8 mouse cellular contexts compared by ENCODE assay signal in genomic region chr14:25701986-25702385, GRCm38 (mm10). TPM values are rescaled to one million over a fixed set of nuclear protein-coding genes. Genes with fewer than 3 reads are reported as not detected.
DNase-seq lines count a peak whose midpoint lies in the region; ATAC-seq lines count a peak whose summit lies in the region.

No protein-coding gene starts in this region.

- no peak overlapping the region for H3K9ac ChIP-seq in forebrain, embryonic 12.5 days
- no peak overlapping the region for H3K9ac ChIP-seq in lung, embryonic 16.5 days (ENCODE audit: low read length)
- no peak overlapping the region for H3K9ac ChIP-seq in midbrain, embryonic 14.5 days (replicated peaks; ENCODE audit: low read length)

- no peak overlapping the region for H3K27ac ChIP-seq in forebrain, embryonic 12.5 days
- H3K27ac ChIP-seq in forebrain, embryonic 10.5 days: no peak overlapping the region
- H3K27ac ChIP-seq in lung, embryonic 16.5 days (ENCODE audit: low read length): no peak overlapping the region
- H3K27ac ChIP-seq in midbrain, embryonic 14.5 days (replicated peaks; ENCODE audit: low read depth, low read length): no peak overlapping the region

- ATAC-seq in forebrain, embryonic 12.5 days (ENCODE audit: low FRiP score): 0 out of 2 replicates have a peak, but pooled peaks have one; percentile 11
- ATAC-seq in lung, embryonic 16.5 days (ENCODE audit: low read depth): peak; percentile 41; the same call in 1 of the 2 replicates
- ATAC-seq in midbrain, embryonic 14.5 days (ENCODE audit: low FRiP score, low TSS enrichment): no peak

- peaks cover 40% of the 10 kb centered on the region for H3K36me3 ChIP-seq in forebrain, embryonic 12.5 days (replicated peaks)
- peaks cover 40% of the 10 kb centered on the region for H3K36me3 ChIP-seq in forebrain, embryonic 10.5 days (replicated peaks)
- H3K36me3 ChIP-seq in lung, embryonic 16.5 days (ENCODE audit: control insufficient read depth, insufficient read depth, low read length): no peaks in the 10 kb centered on the region; the same call in 1 of the 2 replicates
- H3K36me3 ChIP-seq in midbrain, embryonic 14.5 days (ENCODE audit: control insufficient read depth, insufficient read depth, low read length): peaks cover 36% of the 10 kb centered on the region

- H3K4me1 ChIP-seq in forebrain, embryonic 12.5 days: no peaks in the 10 kb centered on the region
- H3K4me1 ChIP-seq in forebrain, embryonic 10.5 days: peaks cover 6% of the 10 kb centered on the region; the same call in 1 of the 2 replicates
- no peaks in the 10 kb centered on the region for H3K4me1 ChIP-seq in lung, embryonic 16.5 days (replicated peaks; ENCODE audit: control insufficient read depth, insufficient read depth, low read length)
- no peaks in the 10 kb centered on the region for H3K4me1 ChIP-seq in midbrain, embryonic 14.5 days (ENCODE audit: control insufficient read depth, insufficient read depth, low read length)

- H3K27me3 ChIP-seq in forebrain, embryonic 12.5 days: no peaks in the 10 kb centered on the region
- no peaks in the 10 kb centered on the region for H3K27me3 ChIP-seq in forebrain, embryonic 10.5 days (ENCODE audit: poor library complexity, severe bottlenecking)
- no peaks in the 10 kb centered on the region for H3K27me3 ChIP-seq in lung, embryonic 16.5 days (ENCODE audit: control insufficient read depth, insufficient read depth, low read depth, low read length)
- H3K27me3 ChIP-seq in midbrain, embryonic 14.5 days (ENCODE audit: control insufficient read depth, insufficient read depth, low read length): no peaks in the 10 kb centered on the region

- DNase-seq in forebrain, embryonic 10.5 days (ENCODE audit: extremely low spot score, low spot score): no peak
- DNase-seq in lung, postnatal 25 days (ENCODE audit: low spot score): no peak
- DNase-seq in embryo, embryonic 9.5 days (ENCODE audit: extremely low spot score): peak; percentile 51
- DNase-seq in midbrain, embryonic 14.5 days: peak; percentile 81
- DNase-seq in testis, postnatal 14 days (ENCODE audit: low spot score): no peak
- no peak for DNase-seq in adrenal gland, postnatal 10 days

- H3K4me2 ChIP-seq in forebrain, embryonic 12.5 days: no peak overlapping the region
- H3K4me2 ChIP-seq in lung, embryonic 16.5 days (ENCODE audit: low read depth, low read length): no peak overlapping the region
- H3K4me2 ChIP-seq in midbrain, embryonic 14.5 days (ENCODE audit: low read length): no peak overlapping the region

- no peak overlapping the region for H3K4me3 ChIP-seq in forebrain, embryonic 12.5 days (replicated peaks)
- no peak overlapping the region for H3K4me3 ChIP-seq in forebrain, embryonic 10.5 days
- H3K4me3 ChIP-seq in lung, embryonic 16.5 days (ENCODE audit: low read length): no peak overlapping the region
- H3K4me3 ChIP-seq in midbrain, embryonic 14.5 days (replicated peaks; ENCODE audit: low read depth, low read length): no peak overlapping the region

- no peaks in the 10 kb centered on the region for H3K9me3 ChIP-seq in forebrain, embryonic 12.5 days
- H3K9me3 ChIP-seq in forebrain, embryonic 10.5 days: no peaks in the 10 kb centered on the region
- H3K9me3 ChIP-seq in lung, embryonic 16.5 days (ENCODE audit: control insufficient read depth, low read length): no peaks in the 10 kb centered on the region
- no peaks in the 10 kb centered on the region for H3K9me3 ChIP-seq in midbrain, embryonic 14.5 days (ENCODE audit: control insufficient read depth, low read length)

RNA-seq across cellular contexts. Expression of gene Ppif, which starts 8.0 kb away (rescaled TPM):
- 32.4 and 35.6 TPM in 2 replicates for polyA plus RNA-seq in forebrain, embryonic 12.5 days (2016; fragmentation: Nextera tagmentation; extraction: Ambion mirVana)
- 65.8 and 71.0 TPM in 2 replicates for polyA plus RNA-seq in forebrain, embryonic 10.5 days (2016; fragmentation: Nextera tagmentation; extraction: Ambion mirVana)
- polyA plus RNA-seq in lung, embryonic 16.5 days (2015; fragmentation: Nextera tagmentation; extraction: Ambion mirVana): 25.6 and 29.9 TPM in 2 replicates
- polyA plus RNA-seq in midbrain, embryonic 14.5 days (2014; fragmentation: Nextera tagmentation; extraction: Ambion mirVana): 28.0 and 29.4 TPM in 2 replicates
- 10 to 100 TPM; 47.9 to 66.6 TPM for total RNA-seq in adrenal gland, postnatal 10 days (2021)

Comparison
In these comparisons a context has a peak if more than half of its experiments do, and no peak if none do; other contexts are left out.
1. DNase-seq: peak in embryo, embryonic 9.5 days (single experiment) and midbrain, embryonic 14.5 days (single experiment); none in forebrain, embryonic 10.5 days (single experiment), lung, postnatal 25 days (single experiment), testis, postnatal 14 days (single experiment) and adrenal gland, postnatal 10 days (single experiment).